Mouse (Mus musculus): ENCODE data around the gene Zbtb43.
A peak's percentile ranks its signal among the peaks of the same experiment; 100 is the strongest.

The Zbtb43 gene

GRCm38 (mm10) chr2:33452721-33453120 is 15.6 kb downstream of the Zbtb43 start:
- DNase-seq = no peak

- DNase-seq = no peak
Observed at GRCm38 (mm10) chr2:33452140-33452539, 16.2 kb downstream of the Zbtb43 start.

- DNase-seq = no peak
Observed at GRCm38 (mm10) chr2:33451038-33451978, 17.1 kb downstream of the Zbtb43 start.

- no peak for DNase-seq
Observed at GRCm38 (mm10) chr2:33449119-33449873, 19.1 kb downstream of the Zbtb43 start.

GRCm38 (mm10) chr2:33446796-33447195 is 21.6 kb downstream of the Zbtb43 start:
- no peak for DNase-seq

GRCm38 (mm10) chr2:33445741-33446140 is 22.6 kb downstream of the Zbtb43 start:
- no peak for DNase-seq

GRCm38 (mm10) chr2:33444862-33445261 is 23.5 kb downstream of the Zbtb43 start:
- DNase-seq = no peak

GRCm38 (mm10) chr2:33444358-33444757 is 24.0 kb downstream of the Zbtb43 start:
- no peak for DNase-seq

- DNase-seq = no peak
Observed at GRCm38 (mm10) chr2:33442701-33443100, 25.7 kb downstream of the Zbtb43 start.

- peak; percentile 35 for DNase-seq
Observed at GRCm38 (mm10) chr2:33440893-33441292, 27.5 kb downstream of the Zbtb43 start.

GRCm38 (mm10) chr2:33439980-33440670 is 28.2 kb downstream of the Zbtb43 start:
- no peak for DNase-seq

GRCm38 (mm10) chr2:33439471-33439881 is 28.9 kb downstream of the Zbtb43 start:
- DNase-seq = no peak

GRCm38 (mm10) chr2:33438377-33438776 is 30.0 kb downstream of the Zbtb43 start:
- no peak for DNase-seq

- DNase-seq = no peak
Observed at GRCm38 (mm10) chr2:33437184-33437583, 31.2 kb downstream of the Zbtb43 start.

- DNase-seq = no peak
Observed at GRCm38 (mm10) chr2:33436035-33436580, 32.3 kb downstream of the Zbtb43 start.

GRCm38 (mm10) chr2:33435036-33435650 is 33.2 kb downstream of the Zbtb43 start:
- no peak for DNase-seq

- peak; percentile 72 for DNase-seq
Observed at GRCm38 (mm10) chr2:33432877-33433276, 35.5 kb downstream of the Zbtb43 start.

- DNase-seq = peak; percentile 77
Observed at GRCm38 (mm10) chr2:33430771-33431699, 37.3 kb downstream of the Zbtb43 start, which contains the start of gene Zbtb34. Gene Zbtb34, minus strand, starts transcription at chr2:33431324.

- DNase-seq = peak; percentile 11
Observed at GRCm38 (mm10) chr2:33430081-33430770, 38.1 kb downstream of the Zbtb43 start.

GRCm38 (mm10) chr2:33429339-33429738 is 39.0 kb downstream of the Zbtb43 start:
- DNase-seq = peak; percentile 68
